Mouse (Mus musculus) myocyte (in vitro differentiated cells): ENCODE measurements around the gene Obp2b.

Experiments
- CEBPB ChIP-seq: IDR thresholded peaks from 2 replicates; pipeline ENCODE4 v1.6.1; 2011; ENCODE audit warnings: mild to moderate bottlenecking, moderate library complexity; ENCODE audit not compliant: poor library complexity, insufficient read depth, severe bottlenecking
- E2F4 ChIP-seq: IDR thresholded peaks from one replicate; pipeline ENCODE4 v1.6.1; 2011; ENCODE audit warnings: mild to moderate bottlenecking, control low read depth, moderate library complexity; ENCODE audit not compliant: insufficient read depth
- MAX ChIP-seq: IDR thresholded peaks from one replicate; pipeline ENCODE4 v1.6.1; 2011; ENCODE audit warnings: low read depth, mild to moderate bottlenecking, control low read depth
- MYOD1 ChIP-seq, 3 experiments: IDR thresholded peaks; one replicate each; pipeline ENCODE4 v1.6.1; 2011; ENCODE audit warnings: control low read depth in 2 of 3, low read depth in 2 of 3, mild to moderate bottlenecking in 2 of 3, moderate library complexity in 1 of 3; ENCODE audit not compliant: insufficient read length in 2 of 3, control insufficient read depth in 1 of 3
- MYOG ChIP-seq, 3 experiments: IDR thresholded peaks; one replicate each; pipeline ENCODE4 v1.6.1; 2011; ENCODE audit warnings: control low read depth in 2 of 3, low read depth in 2 of 3, mild to moderate bottlenecking in 2 of 3; ENCODE audit not compliant: insufficient read length in 2 of 3, control insufficient read depth in 1 of 3, insufficient read depth in 1 of 3
- POLR2A ChIP-seq: IDR thresholded peaks from one replicate; pipeline ENCODE4 v1.6.1; 2011; ENCODE audit warnings: low read depth, mild to moderate bottlenecking, control low read depth, moderate library complexity; ENCODE audit not compliant: insufficient read length
- POLR2AphosphoS2 ChIP-seq: IDR thresholded peaks from one replicate; pipeline ENCODE4 v1.6.1; 2011; ENCODE audit warnings: low read depth, control low read depth; ENCODE audit not compliant: insufficient read length
- REST ChIP-seq: IDR thresholded peaks from one replicate; pipeline ENCODE4 v1.6.1; 2011; ENCODE audit warnings: mild to moderate bottlenecking, control low read depth, moderate library complexity; ENCODE audit not compliant: insufficient read depth, insufficient read length
- SRF ChIP-seq: IDR thresholded peaks from one replicate; pipeline ENCODE4 v1.6.1; 2011; ENCODE audit warnings: low read depth; ENCODE audit not compliant: control insufficient read depth, insufficient read length
- TCF12 ChIP-seq: IDR thresholded peaks from one replicate; pipeline ENCODE4 v1.6.1; 2011; ENCODE audit warnings: mild to moderate bottlenecking, control low read depth; ENCODE audit not compliant: poor library complexity, insufficient read depth, severe bottlenecking
- USF1 ChIP-seq: IDR thresholded peaks from one replicate; pipeline ENCODE4 v1.6.1; 2011; ENCODE audit warnings: low read depth, mild to moderate bottlenecking, control low read depth, moderate library complexity

DNA sequence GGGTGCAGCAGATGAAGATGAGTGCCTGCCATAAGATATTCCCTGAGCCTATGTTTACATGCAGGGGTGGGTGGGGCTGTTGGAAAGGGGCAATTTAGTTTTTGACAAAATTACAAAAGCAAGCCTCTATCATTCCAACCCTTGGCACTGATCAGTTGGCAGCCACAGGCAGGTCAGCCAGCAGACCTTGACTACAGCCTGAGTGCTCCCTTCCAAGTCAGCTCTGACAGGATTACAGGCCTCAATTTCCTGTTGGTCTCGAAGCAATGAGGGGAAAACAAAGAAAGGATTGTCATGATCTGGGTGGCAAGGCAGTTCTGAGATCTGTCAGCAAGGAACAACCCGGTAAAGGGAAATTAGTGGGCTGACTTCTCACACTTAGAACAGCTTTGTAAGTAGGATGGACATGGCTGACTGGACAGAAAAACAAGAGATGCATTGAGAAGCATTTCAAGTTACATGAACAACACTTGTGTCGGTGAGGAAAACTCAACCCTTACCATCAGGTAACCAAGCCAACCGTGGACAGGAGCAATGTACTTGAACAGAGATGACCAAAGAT lies 21.3 kb downstream of the Obp2b start:
- no peak for TF ChIP-seq USF1
- no peak for TF ChIP-seq POLR2A
- TF ChIP-seq MAX, result no peak
- TF ChIP-seq MYOG (IDR thresholded peaks at IDR 0.05; ENCODE audit: control insufficient read depth in 1 of 3, insufficient read depth in 1 of 3, insufficient read length in 2 of 3, low read depth in 2 of 3), result no peak
- TF ChIP-seq E2F4, result no peak
- no peak for TF ChIP-seq SRF
- TF ChIP-seq REST, result no peak
- no peak for TF ChIP-seq CEBPB
- TF ChIP-seq MYOD1 (IDR thresholded peaks at IDR 0.05; ENCODE audit: control insufficient read depth in 1 of 3, insufficient read length in 2 of 3, low read depth in 2 of 3), result no peak
- no peak for TF ChIP-seq TCF12
- no peak for TF ChIP-seq POLR2AphosphoS2
